Mouse (Mus musculus) layer of hippocampus, adult 9-11 months (tissue): ENCODE measurements around the gene Tiprl.

Source experiments
- DNase-seq: peaks from one replicate; pipeline ENCODE4 v3.0.0; 2022

Tiprl gene

GRCm38 (mm10) chr1:165171277-165171676, 65.5 kb downstream of the Tiprl start:
- no peak for DNase-seq

- no peak for DNase-seq
Observed at GRCm38 (mm10) chr1:165170157-165170556, 66.6 kb downstream of the Tiprl start.

GRCm38 (mm10) chr1:165169462-165169861, 67.3 kb downstream of the Tiprl start:
- DNase-seq, result no peak

GRCm38 (mm10) chr1:165164920-165165319, 71.9 kb downstream of the Tiprl start:
- no peak for DNase-seq
